Comparison of ENCODE assay signal across 10 mouse cellular contexts in the genomic region with DNA sequence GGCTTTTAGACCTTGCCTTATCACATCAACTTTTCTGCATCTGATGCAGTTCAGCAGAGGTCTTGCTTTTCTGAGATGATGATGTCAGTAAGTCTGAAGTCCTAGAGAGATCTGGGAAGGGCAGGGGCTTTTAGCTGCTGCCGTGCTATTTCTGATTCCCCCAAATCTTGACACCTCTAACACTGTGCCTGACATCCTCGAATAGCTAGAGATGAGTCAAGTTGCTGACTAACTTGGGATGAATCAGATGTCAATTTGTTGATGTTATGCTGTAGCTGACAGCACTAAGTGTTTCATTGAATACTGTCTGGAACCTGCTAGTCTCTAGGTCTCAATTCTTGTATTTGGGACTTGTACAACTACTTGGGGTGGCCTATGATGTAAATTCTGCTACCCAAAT.
"Had no signal": no experiment of that assay in that cellular context is flagged by ENCODE, and none has a peak within 500 bp of the region (broad histone marks: within the 10 kb centered on the region; RNA-seq: fewer than 3 reads in every experiment).

No protein-coding gene starts in this region.

- DNase-seq: retina, postnatal 1 day; right cerebral cortex, postnatal 25 days; right cerebral cortex, postnatal 4 days; spleen, adult 18-20 months; thymus, adult 18-20 months; thymus, adult 2 months; thymus, postnatal 14 days; thymus, postnatal 25 days; thymus, postnatal 36 days; thymus, postnatal 4 days had no signal
